Mouse (Mus musculus) layer of hippocampus, adult 2 months (tissue): Measurements from ENCODE around the gene Acbd6. TPM values are rescaled to one million over a fixed set of nuclear protein-coding genes. Genes with fewer than 3 reads are reported as not detected.

ENCODE experiments used
- DNase-seq, 2 experiments: peaks; one replicate each; pipeline ENCODE4 v3.0.0; 2022; ENCODE audit warnings: low spot score in 2 of 2
- H3K27ac ChIP-seq: fragments of 200-600 bp; 2 replicates; pipeline ENCODE4 v1.8.1; 2022
- H3K4me3 ChIP-seq: fragments of 200-600 bp; 2 replicates; pipeline ENCODE4 v1.8.1; 2022; ENCODE audit warnings: mild to moderate bottlenecking
- CTCF ChIP-seq: fragments of 200-600 bp; conservative IDR thresholded peaks from 2 replicates; pipeline ENCODE4 v1.8.1; 2022; ENCODE audit warnings: antibody characterized with exemption, mild to moderate bottlenecking, moderate library complexity
- total RNA-seq, 2 experiments: library from RNA; stranded (reverse); gene quantifications; 2 replicates each; pipeline ENCODE4 v1.2.3; 2021

Gene Acbd6
- total RNA-seq, 2 experiments from 2014 or later = 88.1 to 90.1 TPM

DNA sequence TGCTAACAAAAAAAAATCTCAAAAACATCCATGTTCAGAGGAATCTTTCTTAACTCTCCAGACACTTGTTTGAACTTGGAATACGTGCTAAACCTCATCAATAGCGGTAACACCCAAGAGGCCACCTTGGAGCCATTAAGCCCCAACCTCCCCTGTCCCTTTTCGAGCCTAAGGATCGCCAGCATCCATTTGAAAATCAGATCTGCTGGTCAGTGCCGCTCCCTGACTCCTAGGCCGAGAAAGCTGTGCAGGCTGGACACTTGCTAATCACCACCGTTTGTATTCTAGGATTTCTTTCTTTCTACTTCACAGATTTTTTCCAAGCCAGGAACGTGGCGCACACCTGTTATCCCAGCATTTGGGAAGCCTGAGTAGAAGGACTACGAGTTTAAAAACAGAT, 169.9 kb downstream of the Acbd6 start:
- no peak overlapping the region for H3K27ac ChIP-seq
- H3K4me3 ChIP-seq = no peak overlapping the region
- TF ChIP-seq CTCF = no peak
- no peak for DNase-seq

DNA sequence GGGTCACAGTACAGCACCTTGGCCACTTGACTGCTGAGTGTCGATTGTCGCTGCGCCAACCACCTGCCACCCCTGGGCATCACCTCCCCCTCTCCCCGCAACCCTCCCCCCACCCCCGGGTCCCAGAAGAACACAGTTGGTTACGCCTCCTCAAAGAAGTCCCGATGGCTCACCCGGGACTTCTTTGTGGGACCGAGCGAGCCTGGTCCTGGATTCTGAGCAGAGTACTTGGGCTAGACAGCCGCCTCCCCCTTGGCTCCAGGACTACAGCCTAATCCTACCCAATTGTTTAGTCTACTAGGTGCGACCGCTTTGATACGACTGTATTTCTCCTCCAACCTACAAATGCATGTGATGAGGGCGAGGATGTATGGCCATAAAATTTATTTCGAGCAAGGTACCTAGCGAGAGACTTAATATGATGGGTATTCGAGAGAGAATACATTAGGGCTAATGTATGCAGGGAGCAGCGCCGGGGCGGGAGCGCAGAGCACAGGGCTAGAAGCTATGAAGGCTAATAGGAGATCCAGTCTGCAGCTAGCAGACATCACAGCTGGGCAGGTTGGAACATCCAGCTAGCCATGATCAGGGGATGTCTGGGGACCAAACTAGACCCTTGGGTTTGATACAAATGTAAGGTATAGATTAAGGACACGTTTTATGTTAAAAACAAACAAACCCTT, 171.3 kb downstream of the Acbd6 start:
- DNase-seq = no peak
- Histone ChIP-seq H3K4me3 (no peak overlapping the region), H3K27ac (no peak overlapping the region)
- no peak for TF ChIP-seq CTCF

DNA sequence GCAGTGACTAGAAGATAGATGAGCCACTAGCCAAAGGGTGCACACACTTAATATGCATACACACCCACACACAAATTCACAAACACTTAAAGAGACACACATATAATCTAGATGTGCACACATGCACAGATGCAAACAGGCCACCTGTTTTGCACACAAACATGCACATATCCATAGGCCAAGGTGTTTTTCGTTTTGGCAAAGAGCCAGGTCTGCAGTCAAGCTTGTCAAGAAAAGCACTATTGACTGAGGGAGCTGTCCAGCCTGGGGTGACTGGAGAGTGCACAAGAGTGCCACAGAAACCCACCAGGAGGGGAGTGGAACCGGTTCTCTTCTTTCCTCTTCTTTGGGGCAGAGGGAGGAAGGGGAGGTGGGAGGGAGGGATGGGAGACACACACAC, 173.2 kb downstream of the Acbd6 start:
- no peak overlapping the region for H3K27ac ChIP-seq
- TF ChIP-seq CTCF = no peak
- H3K4me3 ChIP-seq = no peak overlapping the region
- no peak for DNase-seq

DNA sequence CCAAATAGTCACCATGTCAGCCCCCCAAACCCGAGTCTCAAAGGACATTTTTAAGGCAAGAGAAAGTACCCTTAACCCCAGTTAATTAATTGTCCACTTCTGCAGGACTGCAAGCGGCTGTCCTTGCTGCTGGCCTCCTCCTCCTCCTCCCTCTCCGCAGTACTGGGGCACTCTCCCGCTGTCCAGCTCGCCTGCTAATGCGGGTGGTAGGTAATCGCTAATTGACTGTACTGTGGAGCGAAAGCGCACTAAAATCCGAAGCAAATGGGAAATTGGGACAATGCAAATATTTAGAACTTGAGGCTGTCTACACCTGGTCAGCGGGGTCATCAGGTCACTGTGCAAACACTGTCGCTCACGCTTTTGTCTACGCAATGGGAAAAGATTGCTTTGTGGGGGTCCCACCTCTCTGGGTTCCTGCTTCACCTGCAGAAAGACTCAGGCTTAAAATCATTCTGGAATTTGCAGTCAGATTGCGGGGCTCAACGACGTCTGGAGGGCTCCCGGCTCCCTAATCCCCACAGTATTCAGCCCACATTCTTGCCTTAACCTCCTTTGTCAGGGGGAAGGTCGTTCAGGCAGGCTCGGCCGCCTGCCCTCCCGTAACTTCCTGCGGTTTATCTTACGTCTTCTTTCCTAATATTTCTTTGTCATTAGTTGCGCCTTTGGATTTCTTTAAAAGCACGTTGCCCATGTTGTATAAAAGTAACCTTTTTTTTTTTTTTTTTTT, 178.3 kb downstream of the Acbd6 start:
- no peak for TF ChIP-seq CTCF
- Histone ChIP-seq H3K27ac (no peak overlapping the region), H3K4me3 (no peak overlapping the region)
- DNase-seq = no peak

DNA sequence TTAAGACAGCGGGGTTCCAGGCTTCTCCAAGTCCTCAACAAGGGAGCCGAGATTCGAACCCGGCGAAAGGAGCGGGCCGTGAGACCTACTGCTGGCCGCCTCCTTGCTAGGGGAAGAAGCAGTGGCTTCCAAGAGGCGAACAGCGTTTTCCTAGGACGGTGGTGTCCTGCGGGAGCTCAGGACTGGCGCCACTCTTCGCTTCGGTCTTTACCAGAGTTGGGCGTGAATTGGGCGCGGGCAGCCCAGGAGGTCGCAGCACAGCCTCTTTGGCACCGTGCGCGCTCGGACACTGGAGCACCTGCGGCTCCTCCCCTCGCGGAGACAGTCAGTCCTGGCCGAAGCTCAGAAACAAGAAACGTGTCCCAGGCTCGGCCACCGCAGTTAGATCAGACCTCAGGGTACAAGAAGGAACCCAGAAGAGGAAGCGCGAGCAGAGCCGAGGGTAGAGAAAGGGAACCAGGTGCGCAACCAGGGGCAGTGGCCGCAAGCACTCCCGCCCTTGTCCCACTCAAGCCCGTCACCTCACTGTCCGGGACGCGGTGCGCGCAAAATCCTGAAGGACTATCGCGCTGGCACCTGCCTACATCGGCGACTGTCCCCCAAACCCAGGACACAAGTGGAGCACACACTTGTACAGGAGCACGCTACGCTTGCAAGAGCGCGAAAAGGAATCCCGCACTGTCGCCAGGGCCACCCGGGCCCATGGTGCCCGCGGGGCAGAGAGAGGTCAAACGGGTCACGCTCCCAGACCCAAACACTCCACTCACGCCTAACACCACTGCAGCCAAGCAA, 179.3 kb downstream of the Acbd6 start:
- TF ChIP-seq CTCF = no peak
- DNase-seq = no peak
- Histone ChIP-seq H3K27ac (no peak overlapping the region), H3K4me3 (no peak overlapping the region)

DNA sequence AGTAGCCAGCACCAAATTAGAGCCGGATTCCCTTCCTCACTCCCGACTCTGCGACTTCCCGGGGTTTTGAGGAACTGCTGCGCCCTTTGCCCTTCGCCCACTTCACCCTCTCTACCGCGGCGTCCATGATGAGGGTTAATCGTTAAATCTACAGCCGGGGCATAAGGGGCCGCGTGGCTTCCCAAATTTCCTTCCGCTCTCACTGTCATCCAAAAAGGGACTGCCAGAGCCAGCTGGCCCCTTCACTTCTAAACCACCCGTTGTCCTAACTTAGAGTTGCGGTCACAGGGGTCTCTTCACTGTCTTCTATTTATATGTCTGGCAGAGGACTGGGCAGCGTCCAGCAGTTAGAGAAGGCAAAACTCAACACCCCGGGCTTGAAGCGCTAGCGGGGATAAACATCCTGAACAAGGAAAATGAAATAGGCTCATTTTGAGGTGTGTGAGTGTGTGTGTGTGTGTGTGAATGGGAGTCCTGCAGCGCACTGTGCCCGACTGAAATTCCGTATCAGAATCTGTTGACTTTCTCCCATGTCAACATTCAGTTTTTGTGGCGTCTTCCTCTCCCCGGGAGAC, 180.0 kb downstream of the Acbd6 start:
- Histone ChIP-seq H3K4me3 (no peak overlapping the region), H3K27ac (no peak overlapping the region)
- DNase-seq = no peak
- no peak for TF ChIP-seq CTCF

Other genes with a start within 250 kb of the Acbd6 start
- gene Xpr1, start 140.7 kb upstream of the Acbd6 start, total RNA-seq = 10 to 100 TPM; 91.0 to 94.0 TPM
- gene Lhx4, start 193.6 kb downstream of the Acbd6 start, total RNA-seq = not detected